Mouse (Mus musculus) G1E (cell line): ENCODE results near the gene 1700066M21Rik.

ENCODE experiments used
- CTCF ChIP-seq: IDR thresholded peaks from 2 replicates; pipeline ENCODE4 v1.5.1; 2012; ENCODE audit warnings: low read depth, low read length, inconsistent platforms, mixed read lengths
- GATA1 ChIP-seq: IDR thresholded peaks from 2 replicates; pipeline ENCODE4 v1.6.1; 2012; ENCODE audit warnings: borderline replicate concordance, low read length, inconsistent platforms, mixed read lengths
- TAL1 ChIP-seq: conservative IDR thresholded peaks from 2 replicates; pipeline ENCODE4 v1.6.1; 2012; ENCODE audit warnings: low read depth, low read length, inconsistent platforms, mixed read lengths

- TF ChIP-seq CTCF (no peak), GATA1 (no peak), TAL1 (no peak)
Observed at GRCm38 (mm10) chr1:57332040-57332439, 45.4 kb upstream of the 1700066M21Rik start.
